Mouse (Mus musculus) cerebellum, adult 11 months (tissue): Measurements from ENCODE around the gene Rbm20.
"Not testable (repeated sequence)": the region's sequence is repeated elsewhere in the genome, so short reads cannot be mapped to it uniquely, and the experiment has no call there.

Experiments
- DNase-seq: peaks from one replicate; pipeline ENCODE4 v3.0.0; 2022

Rbm20 gene

DNA sequence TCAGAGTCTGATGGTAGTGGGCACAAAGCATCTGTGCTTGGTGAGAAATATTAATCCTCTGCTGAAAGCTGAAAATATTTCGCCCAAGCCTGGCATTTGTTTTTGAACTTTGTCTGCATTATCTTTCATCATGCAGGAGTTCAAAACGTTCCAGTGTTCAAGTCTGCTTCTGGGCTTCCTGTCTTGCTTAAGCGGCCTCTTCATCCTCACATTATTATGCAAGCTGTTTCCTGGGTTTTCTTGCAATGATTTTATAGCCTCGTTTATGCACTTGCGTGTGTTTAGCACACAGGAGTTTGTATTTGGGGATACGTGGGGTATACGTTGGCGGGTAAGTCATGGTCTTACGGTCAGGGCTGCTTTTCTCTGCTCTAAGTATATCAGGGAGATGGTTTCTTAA lies 211.2 kb downstream of the Rbm20 start:
- DNase-seq, result no peak

- DNase-seq, result no peak
Measured at GRCm38 (mm10) chr19:53889555-53889954, 212.4 kb downstream of the Rbm20 start.

- DNase-seq, result no peak
Measured at GRCm38 (mm10) chr19:53890274-53890673, 213.2 kb downstream of the Rbm20 start.

GRCm38 (mm10) chr19:53890781-53891251 lies 213.7 kb downstream of the Rbm20 start:
- no peak for DNase-seq

DNA sequence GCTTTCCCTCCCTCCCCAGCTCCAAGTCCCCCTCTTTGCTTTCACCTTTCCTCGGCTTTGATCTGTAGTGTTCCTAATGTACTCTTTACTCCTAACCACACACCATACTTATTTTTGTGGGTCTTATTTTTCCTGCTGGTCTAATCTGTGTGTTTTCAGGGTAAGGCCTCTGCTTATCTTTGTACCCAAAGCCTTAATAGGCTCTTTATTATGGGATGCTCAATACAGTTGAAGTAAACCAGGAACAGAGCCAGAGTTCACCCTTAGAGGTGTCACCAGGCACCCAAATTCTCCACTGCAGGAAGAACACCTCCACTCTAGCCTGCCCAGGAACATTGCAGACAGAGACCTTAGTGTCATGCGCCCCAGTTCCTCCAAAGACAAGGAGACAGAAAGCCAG lies 214.5 kb downstream of the Rbm20 start:
- DNase-seq, result no peak

GRCm38 (mm10) chr19:53892061-53892460 lies 215.0 kb downstream of the Rbm20 start, which contains the start of gene Pdcd4:
Pdcd4 (plus strand) TSS chr19:53892231.
- DNase-seq, result no peak

DNA sequence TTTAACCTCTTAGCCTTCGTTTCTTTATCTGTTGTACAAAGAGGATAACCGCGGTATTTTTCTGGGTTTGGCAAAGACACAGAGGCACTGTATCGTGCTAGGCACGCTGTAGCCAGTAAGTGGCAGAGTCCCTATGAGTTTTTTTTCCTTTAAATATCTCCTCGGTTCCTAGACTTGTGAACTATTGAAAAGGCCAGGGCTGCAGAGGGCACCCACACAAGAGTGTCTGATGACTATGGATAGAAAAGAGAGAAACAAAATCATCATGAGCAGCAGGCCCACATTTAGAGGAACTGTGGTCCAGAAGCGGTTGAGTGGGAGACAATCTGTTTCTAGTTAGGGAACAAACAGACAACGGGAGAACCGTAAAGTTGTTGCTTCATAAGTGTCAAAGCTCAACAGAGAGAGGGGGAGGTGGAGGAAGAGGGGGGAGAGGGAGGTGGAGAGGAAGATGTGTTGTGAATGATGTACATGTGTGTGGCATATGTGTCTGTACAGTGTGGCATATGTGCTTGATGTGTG lies 215.8 kb downstream of the Rbm20 start:
- DNase-seq, result no peak

- DNase-seq, result no peak
Measured at GRCm38 (mm10) chr19:53893711-53894171, 216.6 kb downstream of the Rbm20 start.

DNA sequence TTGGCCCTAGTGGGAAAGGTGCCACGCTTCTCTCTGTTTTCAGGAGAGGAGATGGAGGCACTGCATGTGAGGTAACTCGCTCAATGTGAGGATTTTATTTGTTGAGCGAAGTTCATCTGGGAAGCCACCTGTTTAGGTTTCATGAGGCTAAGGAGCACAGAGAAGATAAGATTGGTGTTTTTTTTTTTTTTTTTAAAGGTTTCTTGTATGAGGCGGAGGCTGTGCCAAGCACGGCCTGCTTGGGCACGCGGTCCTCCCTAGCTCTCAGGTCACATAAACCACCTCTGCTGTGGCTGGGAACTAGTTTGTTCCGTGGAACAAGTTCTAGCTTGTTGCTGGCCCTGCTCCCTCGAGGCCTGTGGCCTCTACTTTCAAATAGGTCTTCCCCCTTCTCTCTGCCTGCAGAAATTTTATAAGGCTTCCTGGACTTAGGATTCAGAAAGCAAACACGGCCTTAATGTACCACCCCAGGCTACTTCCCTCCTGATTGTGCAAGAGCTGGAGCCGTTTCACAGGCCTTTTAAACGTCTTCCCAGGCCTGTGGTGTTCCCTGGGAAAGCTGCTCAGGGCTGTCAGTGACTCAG lies 217.5 kb downstream of the Rbm20 start:
- no peak for DNase-seq

DNA sequence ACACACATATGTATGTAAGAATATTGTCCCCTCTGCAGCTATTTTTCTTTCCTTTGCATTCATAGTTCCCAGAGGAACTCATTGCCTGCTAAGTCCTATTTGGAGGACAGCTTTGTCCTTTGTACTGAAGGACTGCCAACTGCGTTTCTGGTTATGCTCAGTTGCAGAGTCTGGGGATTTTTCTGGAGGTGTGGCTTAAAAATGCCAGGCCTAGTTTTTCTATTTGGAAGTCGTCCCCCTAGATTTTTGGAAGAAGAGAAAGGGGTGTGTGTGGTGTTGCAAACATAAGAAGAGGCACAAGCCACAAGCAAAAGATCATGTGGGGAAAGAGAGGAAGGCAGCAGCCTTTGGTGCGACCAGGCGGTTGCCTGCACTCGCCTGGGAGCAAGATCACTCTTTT lies 220.9 kb downstream of the Rbm20 start:
- no peak for DNase-seq

GRCm38 (mm10) chr19:53898498-53898897 lies 221.4 kb downstream of the Rbm20 start:
- no peak for DNase-seq

DNA sequence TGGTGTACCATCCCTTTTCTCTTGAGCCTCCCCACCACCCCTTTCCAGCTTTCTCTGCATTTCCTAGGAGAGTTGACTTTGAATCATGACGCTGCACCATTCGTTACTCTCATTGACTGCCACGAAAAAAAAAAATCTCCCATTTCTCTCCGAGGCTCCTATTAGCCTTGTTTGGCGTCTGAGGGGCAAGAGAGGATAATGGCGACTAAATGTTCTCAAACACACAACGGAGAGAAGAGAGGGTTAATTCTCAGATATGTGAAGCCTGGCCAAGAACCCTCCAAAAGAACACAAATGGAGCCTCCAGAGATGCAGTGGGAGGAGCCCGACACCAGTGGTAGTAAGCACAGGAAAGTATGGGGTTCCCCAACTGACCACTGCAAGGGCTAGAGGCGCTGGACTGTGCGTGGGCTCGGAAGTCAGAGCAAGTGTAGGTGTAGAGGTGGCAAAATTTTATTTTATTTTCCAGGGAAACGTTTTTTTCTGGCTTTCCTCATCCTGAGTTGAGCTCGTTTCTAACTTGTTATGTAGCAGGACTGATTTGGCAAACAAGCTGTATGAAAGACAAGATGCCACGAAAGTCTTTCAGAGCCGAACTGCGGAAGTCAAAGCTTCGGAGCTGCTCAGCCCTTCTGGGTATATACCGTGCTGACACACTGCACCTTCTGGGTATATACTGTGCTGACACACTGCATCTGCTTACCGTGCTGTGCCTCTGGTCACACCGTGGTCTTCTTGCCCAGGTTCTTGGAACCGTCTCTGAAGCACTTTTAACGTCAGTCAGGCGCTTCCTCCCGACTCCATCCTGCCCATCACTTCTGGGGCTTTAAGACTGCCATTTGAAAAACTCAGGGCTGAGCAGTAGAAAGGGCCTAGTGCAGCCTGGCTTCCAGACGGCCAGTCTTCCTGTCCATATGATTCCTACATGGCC lies 222.1 kb downstream of the Rbm20 start:
- no peak for DNase-seq

DNA sequence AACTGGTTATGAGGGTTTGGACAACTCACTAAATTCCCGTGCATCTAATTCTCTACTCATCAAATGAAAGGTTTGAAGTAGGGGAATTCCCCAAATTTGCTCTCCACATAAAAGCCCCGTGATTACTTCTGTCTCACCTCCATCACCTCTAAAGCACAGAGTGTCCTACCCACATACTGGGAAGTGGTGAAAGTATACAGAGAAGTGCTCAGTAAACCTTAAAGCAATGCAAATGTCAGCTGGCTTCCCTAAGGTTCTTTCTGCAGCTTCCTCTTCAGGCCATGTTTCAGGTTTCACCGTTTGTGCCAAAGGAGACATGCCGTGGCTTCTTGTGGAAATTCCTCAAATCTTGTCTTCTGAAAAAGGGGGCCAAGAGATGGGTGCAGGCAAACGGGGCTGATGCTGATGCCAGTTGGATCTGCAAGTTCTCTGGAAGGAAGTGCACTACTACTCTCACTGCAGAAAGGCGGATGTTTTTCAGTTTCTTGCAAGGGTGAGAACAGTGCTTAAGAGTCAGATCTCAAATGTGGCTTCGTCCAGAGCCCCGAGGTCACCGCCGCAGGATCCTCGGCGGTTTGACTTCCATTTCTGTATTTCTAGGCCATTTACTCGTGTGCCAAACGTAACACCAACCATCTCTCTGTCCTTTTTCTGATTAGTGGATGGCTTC lies 223.0 kb downstream of the Rbm20 start:
- no peak for DNase-seq

DNA sequence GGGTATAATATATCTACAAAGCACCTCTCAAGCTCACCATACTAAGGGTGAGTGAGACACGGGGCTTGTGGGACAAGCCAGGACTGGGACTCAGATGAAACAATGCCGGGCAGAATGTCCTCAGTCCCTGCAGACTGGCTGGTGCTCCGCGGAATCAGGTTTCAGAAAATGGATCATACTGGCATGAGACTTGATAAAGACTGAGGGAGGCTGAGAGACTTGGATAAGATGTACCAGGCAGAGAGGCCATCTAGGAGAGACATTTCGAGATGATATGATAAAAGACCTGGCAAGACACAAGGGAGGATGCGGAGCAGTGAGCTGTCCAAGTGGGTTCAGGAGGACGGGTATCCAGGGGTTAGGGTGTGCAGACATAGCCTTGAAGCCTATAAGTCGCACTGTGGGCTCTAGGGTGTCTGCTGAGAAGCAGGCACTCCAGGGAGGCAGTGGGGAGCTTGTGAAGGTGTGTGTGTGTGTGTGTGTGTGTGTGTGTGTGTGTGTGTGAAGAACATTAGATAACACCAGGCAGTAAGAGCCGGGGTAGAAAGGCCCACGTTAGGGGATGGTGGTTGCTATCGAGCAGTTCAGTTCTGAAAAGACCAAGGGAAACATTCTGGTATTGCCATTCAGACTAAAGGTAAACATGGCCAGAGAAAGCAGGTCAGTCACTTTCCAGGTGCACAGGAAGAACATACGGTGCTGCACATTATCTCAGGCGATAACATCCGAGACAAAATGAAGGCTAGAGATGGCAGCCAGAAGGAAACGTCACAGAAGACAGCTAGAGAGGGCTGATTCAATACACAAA lies 225.0 kb downstream of the Rbm20 start:
- DNase-seq, result peak; percentile 15

GRCm38 (mm10) chr19:53902739-53903487 lies 225.8 kb downstream of the Rbm20 start:
- DNase-seq, result peak; percentile 94

GRCm38 (mm10) chr19:53903507-53904321 lies 226.6 kb downstream of the Rbm20 start:
- peak; percentile 58 for DNase-seq

GRCm38 (mm10) chr19:53904833-53905480 lies 227.9 kb downstream of the Rbm20 start:
- no peak for DNase-seq

DNA sequence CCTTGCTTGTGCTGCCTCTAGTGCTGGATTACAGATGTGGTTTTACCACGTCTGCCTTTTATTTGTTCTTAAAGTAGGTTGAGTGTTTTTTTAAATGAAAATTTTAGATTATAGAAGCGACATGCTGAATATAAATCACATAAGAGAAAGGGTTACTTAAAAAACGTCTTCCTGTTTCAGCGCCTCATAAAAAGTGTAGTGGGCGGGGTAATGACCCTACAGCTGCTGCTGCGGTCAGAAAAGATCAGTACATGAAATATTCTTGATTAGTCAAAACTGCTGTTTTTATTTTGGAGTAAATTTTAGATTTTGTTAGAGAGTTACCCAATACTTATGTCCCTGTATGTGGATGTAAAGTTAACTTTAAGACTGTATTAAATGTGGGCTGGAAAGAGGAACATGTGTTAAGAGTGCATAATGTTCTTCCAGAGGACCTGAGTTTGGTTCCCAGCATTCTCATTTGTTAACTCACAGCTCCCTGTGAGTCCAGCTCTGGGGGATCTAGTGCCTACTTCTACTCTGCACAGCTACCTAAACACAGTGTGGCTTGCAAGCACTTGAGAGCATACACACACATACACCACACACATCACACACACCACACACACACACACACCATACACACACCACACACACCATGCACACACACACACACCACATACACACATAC lies 229.1 kb downstream of the Rbm20 start:
- no peak for DNase-seq

- not testable (repeated sequence) for DNase-seq
Measured at GRCm38 (mm10) chr19:53906703-53907070, 229.6 kb downstream of the Rbm20 start.

- DNase-seq, result no peak
Measured at GRCm38 (mm10) chr19:53914950-53915349, 237.8 kb downstream of the Rbm20 start.
